Mouse (Mus musculus) liver, adult 2 months (tissue): ENCODE measurements around the gene Patj. TPM values are rescaled to one million over a fixed set of nuclear protein-coding genes. Genes with fewer than 3 reads are reported as not detected.

ENCODE experiments used
- DNase-seq: peaks from one replicate; pipeline ENCODE4 v3.0.0-alpha.2; 2011; ENCODE audit warnings: low read depth, low spot score; ENCODE audit errors: extremely low read depth
- H3K27ac ChIP-seq: fragments of 200-500 bp; replicated peaks from 2 replicates; pipeline ENCODE4 v1.5.1; 2012; ENCODE audit warnings: low read depth, mild to moderate bottlenecking, control low read depth, inconsistent platforms, low read length; ENCODE audit not compliant: insufficient read depth
- H3K27me3 ChIP-seq: fragments of 200-500 bp; 2 replicates; pipeline ENCODE4 v1.6.1; 2012; ENCODE audit warnings: mild to moderate bottlenecking, moderate library complexity, low read length, inconsistent platforms; ENCODE audit not compliant: control insufficient read depth, insufficient read depth
- H3K36me3 ChIP-seq: fragments of 200-500 bp; 2 replicates; pipeline ENCODE4 v1.6.1; 2012; ENCODE audit warnings: low read length, inconsistent platforms; ENCODE audit not compliant: control insufficient read depth, insufficient read depth
- H3K4me1 ChIP-seq: fragments of 200-500 bp; 2 replicates; pipeline ENCODE4 v1.6.1; 2011; ENCODE audit warnings: low read length; ENCODE audit not compliant: control insufficient read depth, insufficient read depth
- H3K4me3 ChIP-seq: fragments of 200-500 bp; 2 replicates; pipeline ENCODE4 v1.5.1; 2011; ENCODE audit warnings: low read depth, mild to moderate bottlenecking, control low read depth, low read length, moderate library complexity; ENCODE audit not compliant: insufficient read depth
- H3K79me2 ChIP-seq: fragments of 200-500 bp; 2 replicates; pipeline ENCODE4 v1.6.1; 2012; ENCODE audit warnings: inconsistent platforms, mild to moderate bottlenecking, low read length, moderate library complexity; ENCODE audit not compliant: control insufficient read depth, insufficient read depth
- H3K9ac ChIP-seq: fragments of 200-500 bp; 2 replicates; pipeline ENCODE4 v1.6.1; 2012; ENCODE audit warnings: low read depth, mild to moderate bottlenecking, control low read depth, inconsistent platforms, low read length
- CTCF ChIP-seq: fragments of 200-500 bp; IDR thresholded peaks from 2 replicates; pipeline ENCODE4 v1.5.1; 2011; ENCODE audit warnings: low read depth, low read length, control low read depth
- POLR2A ChIP-seq: fragments of 200-500 bp; IDR thresholded peaks from 2 replicates; pipeline ENCODE4 v1.6.1; 2011; ENCODE audit warnings: low read length, control low read depth; ENCODE audit not compliant: insufficient read depth; ENCODE audit errors: extremely low read depth
- WGBS: fragments of 180-500 bp; shearing (Covaris S2); methylation state at CpG from one replicate; pipeline ENCODE4 v1.1.7; 2018; 5-methylcytosine and 5-hydroxymethylcytosine counted together
- polyA plus RNA-seq: library from polyadenylated mRNA; depleted of rRNA; stranded (reverse); fragments of >200 nt; gene quantifications from 2 replicates; pipeline ENCODE4 v1.2.3, GENCODE M21; 2012
- total RNA-seq: library from RNA; depleted of rRNA; stranded (reverse); fragments of >200 nt; gene quantifications from 2 replicates; pipeline ENCODE4 v1.2.3, GENCODE M21; 2014

Gene Patj
- total and polyA plus RNA-seq, 2 experiments = 2.4 to 8.9 TPM

DNA sequence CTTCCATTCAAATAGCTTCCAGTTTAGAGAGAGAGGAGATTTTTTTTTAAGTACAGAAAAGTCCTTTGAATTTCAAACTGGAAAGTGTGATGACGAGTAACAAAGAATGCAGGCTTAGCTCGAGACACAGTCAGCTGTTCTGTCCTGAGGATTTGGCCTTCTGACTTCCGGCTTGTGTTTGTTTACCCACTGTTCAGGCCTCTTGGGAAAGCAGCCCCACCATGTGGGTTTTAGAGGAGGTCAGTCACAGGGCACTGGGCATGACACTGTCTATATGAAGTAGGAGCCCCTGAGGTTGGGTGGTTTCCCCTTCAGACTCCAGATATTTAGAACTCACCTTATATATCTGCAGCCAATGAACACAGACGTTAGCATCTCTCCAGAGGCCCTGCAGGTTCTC is 174.3 kb downstream of the Patj start:
- no peak for TF ChIP-seq CTCF
- no peak for TF ChIP-seq POLR2A
- Histone ChIP-seq H3K79me2 (no peaks in the 10 kb centered on the region), H3K4me1 (peaks cover 4% of the 10 kb centered on the region), H3K36me3 (no peaks in the 10 kb centered on the region; the same call in 1 of the 2 replicates), H3K27me3 (no peaks in the 10 kb centered on the region), H3K4me3 (no peak overlapping the region), H3K27ac (no peak overlapping the region), H3K9ac (no peak overlapping the region)
- 57% methylated on average over 4 of the region's 4 CpGs for WGBS
- DNase-seq = no peak

GRCm38 (mm10) chr4:98577275-98577674 is 181.7 kb downstream of the Patj start:
- Histone ChIP-seq H3K4me3 (no peak overlapping the region), H3K4me1 (no peaks in the 10 kb centered on the region), H3K36me3 (no peaks in the 10 kb centered on the region), H3K27ac (no peak overlapping the region), H3K9ac (no peak overlapping the region), H3K27me3 (no peaks in the 10 kb centered on the region), H3K79me2 (no peaks in the 10 kb centered on the region)
- no peak for TF ChIP-seq POLR2A
- TF ChIP-seq CTCF = no peak
- no peak for DNase-seq

GRCm38 (mm10) chr4:98577957-98578541 is 182.5 kb downstream of the Patj start:
- Histone ChIP-seq H3K4me3 (no peak overlapping the region), H3K4me1 (no peaks in the 10 kb centered on the region), H3K36me3 (no peaks in the 10 kb centered on the region), H3K27me3 (no peaks in the 10 kb centered on the region), H3K9ac (no peak overlapping the region), H3K79me2 (no peaks in the 10 kb centered on the region), H3K27ac (no peak overlapping the region)
- TF ChIP-seq CTCF (no peak), POLR2A (no peak)
- DNase-seq = no peak
- whole genome bisulfite sequencing = 93% methylated on average over 3 of the region's 3 CpGs

DNA sequence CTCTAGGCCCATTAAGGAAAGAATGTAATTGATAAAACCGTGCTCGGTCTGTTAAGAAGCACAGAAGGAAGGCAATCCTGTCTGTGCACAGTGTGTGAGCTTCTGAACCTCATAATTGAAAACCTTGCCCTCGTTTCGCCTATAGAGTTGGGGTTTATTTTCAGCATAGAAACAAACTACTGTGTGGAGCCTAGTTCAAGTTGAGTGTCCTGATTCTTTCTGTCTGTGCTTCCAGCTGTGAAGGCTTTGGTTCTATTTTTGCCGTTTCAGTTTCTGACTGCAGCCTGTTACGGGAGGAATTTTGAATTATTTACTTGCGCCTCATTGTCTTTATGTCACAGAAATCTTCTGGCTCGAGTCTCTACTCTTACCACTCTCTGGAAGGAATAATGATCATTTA is 185.9 kb downstream of the Patj start:
- Histone ChIP-seq H3K36me3 (no peaks in the 10 kb centered on the region), H3K4me3 (no peak overlapping the region), H3K27me3 (no peaks in the 10 kb centered on the region), H3K79me2 (no peaks in the 10 kb centered on the region), H3K4me1 (no peaks in the 10 kb centered on the region), H3K9ac (no peak overlapping the region), H3K27ac (no peak overlapping the region)
- TF ChIP-seq POLR2A (no peak), CTCF (no peak)
- 84% methylated on average over 8 of the region's 8 CpGs for WGBS
- no peak for DNase-seq

DNA sequence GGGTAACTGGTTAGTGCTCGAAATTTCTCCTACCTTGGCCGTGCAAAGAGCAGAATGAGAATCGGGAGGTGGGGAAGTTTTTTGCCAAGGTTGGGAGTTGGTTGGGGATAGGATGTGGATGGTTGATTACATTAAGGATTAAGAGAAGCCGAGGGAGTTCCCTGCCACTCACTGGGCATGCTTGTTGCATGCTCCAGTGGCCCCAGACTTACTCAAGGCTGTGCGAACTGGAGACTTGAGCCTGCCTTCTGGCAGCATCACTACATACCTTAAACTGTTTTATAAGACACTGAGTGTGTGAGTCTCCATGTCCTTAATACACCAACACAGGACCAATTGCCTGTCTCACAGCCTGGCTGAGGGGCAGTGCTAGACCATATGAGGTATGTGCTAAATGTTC is 188.4 kb downstream of the Patj start:
- TF ChIP-seq POLR2A (no peak), CTCF (no peak)
- no peak overlapping the region for H3K27ac ChIP-seq
- H3K4me3 ChIP-seq = no peak overlapping the region
- no peak for DNase-seq
- H3K36me3 ChIP-seq = no peaks in the 10 kb centered on the region
- H3K4me1 ChIP-seq = peaks cover 2% of the 10 kb centered on the region; the same call in 1 of the 2 replicates
- H3K79me2 ChIP-seq = no peaks in the 10 kb centered on the region
- no peaks in the 10 kb centered on the region for H3K27me3 ChIP-seq
- 87% methylated on average over 5 of the region's 5 CpGs for WGBS
- no peak overlapping the region for H3K9ac ChIP-seq

GRCm38 (mm10) chr4:98586303-98586702 is 190.7 kb downstream of the Patj start:
- Histone ChIP-seq H3K79me2 (no peaks in the 10 kb centered on the region), H3K4me3 (no peak overlapping the region), H3K27ac (no peak overlapping the region), H3K4me1 (peaks cover 2% of the 10 kb centered on the region; the same call in 1 of the 2 replicates), H3K27me3 (no peaks in the 10 kb centered on the region), H3K36me3 (no peaks in the 10 kb centered on the region), H3K9ac (no peak overlapping the region)
- 78% methylated on average over 4 of the region's 4 CpGs for WGBS
- TF ChIP-seq CTCF = no peak
- no peak for TF ChIP-seq POLR2A
- DNase-seq = no peak
